ENCODE assay signal across 21 mouse cellular contexts in the genomic region with DNA sequence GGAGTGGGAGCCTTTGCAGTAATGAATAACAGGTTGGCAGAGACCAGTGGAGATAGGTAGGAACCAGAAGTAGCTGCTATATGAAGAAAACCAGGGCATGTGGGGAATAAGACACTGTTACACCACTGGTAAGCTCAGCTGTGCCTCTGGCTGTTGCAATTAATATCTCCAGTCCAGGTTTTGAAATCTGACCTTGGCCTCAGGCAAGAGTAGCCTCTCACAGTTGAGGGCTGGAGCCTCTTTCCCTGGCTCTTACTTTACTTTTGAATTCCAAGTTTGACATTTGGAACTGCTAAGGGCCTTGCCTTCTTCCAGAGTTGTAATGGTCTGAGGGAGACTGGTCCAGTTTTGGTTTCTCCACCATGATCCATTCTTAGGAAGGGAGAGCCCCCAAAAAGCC. TPM values are rescaled to one million over a fixed set of nuclear protein-coding genes. Genes with fewer than 3 reads are reported as not detected.
DNase-seq lines count a peak whose midpoint lies in the region; ATAC-seq lines count a peak whose summit lies in the region.
"Had no signal": no experiment of that assay in that cellular context is flagged by ENCODE, and none has a peak within 500 bp of the region (broad histone marks: within the 10 kb centered on the region; RNA-seq: fewer than 3 reads in every experiment).

No protein-coding gene starts in this region.

- no peak overlapping the region for H3K4me3 ChIP-seq in heart, embryonic 11.5 days (ENCODE audit: low read depth, low read length)
- H3K4me3 ChIP-seq: embryonic facial prominence, embryonic 15.5 days; hindbrain, embryonic 10.5 days; layer of hippocampus, adult 2 months; myocyte had no signal

- H3K27me3 ChIP-seq in heart, embryonic 11.5 days (ENCODE audit: control insufficient read depth, insufficient read depth, low read length), result no peaks in the 10 kb centered on the region
- H3K27me3 ChIP-seq: embryonic facial prominence, embryonic 15.5 days had no signal

- H3K27ac ChIP-seq in heart, embryonic 11.5 days (ENCODE audit: low read depth, low read length), result no peak overlapping the region
- H3K27ac ChIP-seq: embryonic facial prominence, embryonic 15.5 days; hindbrain, embryonic 10.5 days; hindbrain, postnatal 0 days; liver, embryonic 14.5 days had no signal

- no peaks in the 10 kb centered on the region for H3K4me1 ChIP-seq in heart, embryonic 11.5 days (ENCODE audit: control insufficient read depth, insufficient read depth, low read length)
- H3K4me1 ChIP-seq: embryonic facial prominence, embryonic 15.5 days; hindbrain, embryonic 10.5 days had no signal

- no peaks in the 10 kb centered on the region for H3K9me3 ChIP-seq in heart, embryonic 11.5 days (replicated peaks; ENCODE audit: control insufficient read depth, low read length)
- H3K9me3 ChIP-seq: embryonic facial prominence, embryonic 15.5 days; hindbrain, embryonic 10.5 days had no signal

- no peak overlapping the region for H3K9ac ChIP-seq in heart, embryonic 11.5 days (ENCODE audit: low read depth, low read length)
- H3K9ac ChIP-seq: embryonic facial prominence, embryonic 15.5 days; liver, embryonic 14.5 days had no signal

- DNase-seq in adrenal gland, adult (ENCODE audit: inconsistent age in 2 of 2, low spot score in 1 of 2), result peak; percentile 16 to 73
- DNase-seq in adrenal gland, postnatal 4 days (ENCODE audit: low spot score in 2 of 2), result no peak
- peak; percentile 56 for DNase-seq in heart, adult 9 months (ENCODE audit: low spot score in 2 of 2)
- peak; percentile 19 to 35 for DNase-seq in adrenal gland, postnatal 36 days
- peak; percentile 14 to 36 for DNase-seq in lung, postnatal 4 days
- no peak for DNase-seq in frontal cortex, postnatal 14 days (ENCODE audit: low spot score in 2 of 2)
- no peak for DNase-seq in thymus, postnatal 4 days
- DNase-seq: cerebellum, adult 11 months; kidney, adult 11 months; kidney, postnatal 10 days; layer of hippocampus, postnatal 36 days; midbrain, embryonic 14.5 days; thymus, postnatal 36 days had no signal

- no peaks in the 10 kb centered on the region for H3K36me3 ChIP-seq in heart, embryonic 11.5 days (ENCODE audit: control insufficient read depth, insufficient read depth, low read length)
- H3K36me3 ChIP-seq: embryonic facial prominence, embryonic 15.5 days; hindbrain, embryonic 10.5 days had no signal

- ATAC-seq in heart, embryonic 11.5 days (replicated peaks; ENCODE audit: insufficient number of reproducible peaks, low FRiP score, low TSS enrichment), result no peak
- ATAC-seq: forebrain, embryonic 16.5 days; hindbrain, postnatal 0 days had no signal

- no peak overlapping the region for H3K4me2 ChIP-seq in heart, embryonic 11.5 days
- H3K4me2 ChIP-seq: embryonic facial prominence, embryonic 15.5 days had no signal

RNA-seq across cellular contexts. Expression of gene Psmc1, which starts 48.1 kb away (rescaled TPM):
- total RNA-seq in adrenal gland, postnatal 4 days (2021), result 100 to 1,000 TPM; 216 to 227 TPM
- 243 and 280 TPM in 2 replicates for polyA plus RNA-seq in heart, embryonic 11.5 days (2014; fragmentation: Nextera tagmentation; extraction: Ambion mirVana)
- 100 to 1,000 TPM; 212 to 241 TPM for total RNA-seq in adrenal gland, postnatal 36 days (2021)

Comparison
In these comparisons a context has a peak if more than half of its experiments do, and no peak if none do; other contexts are left out.
1. DNase-seq: peak in adrenal gland, adult (2 of 2), heart, adult 9 months (2 of 2), adrenal gland, postnatal 36 days (2 of 2) and lung, postnatal 4 days (2 of 2); none in adrenal gland, postnatal 4 days (0 of 2), frontal cortex, postnatal 14 days (0 of 2) and thymus, postnatal 4 days (single experiment).